Mouse (Mus musculus) kidney, adult 2 months (tissue): ENCODE data around the gene Slc44a3. TPM values are rescaled to one million over a fixed set of nuclear protein-coding genes. Genes with fewer than 3 reads are reported as not detected.

Experiments
- DNase-seq: peaks from one replicate; pipeline ENCODE4 v3.0.0; 2021
- H3K27ac ChIP-seq: fragments of 200-500 bp; 2 replicates; pipeline ENCODE4 v1.5.1; 2012; ENCODE audit warnings: low read depth, low read length, control low read depth, inconsistent platforms; ENCODE audit not compliant: insufficient read depth
- H3K27me3 ChIP-seq: fragments of 200-500 bp; replicated peaks from 2 replicates; pipeline ENCODE4 v1.6.1; 2012; ENCODE audit warnings: mild to moderate bottlenecking, moderate library complexity, low read length, inconsistent platforms; ENCODE audit not compliant: control insufficient read depth, insufficient read depth
- H3K36me3 ChIP-seq: fragments of 200-500 bp; 2 replicates; pipeline ENCODE4 v1.6.1; 2012; ENCODE audit warnings: mild to moderate bottlenecking, moderate library complexity, low read length, inconsistent platforms; ENCODE audit not compliant: control insufficient read depth, insufficient read depth
- H3K4me1 ChIP-seq: fragments of 200-500 bp; 2 replicates; pipeline ENCODE4 v1.6.1; 2011; ENCODE audit warnings: low read length; ENCODE audit not compliant: control insufficient read depth, insufficient read depth
- H3K4me3 ChIP-seq: fragments of 200-500 bp; 2 replicates; pipeline ENCODE4 v1.5.1; 2011; ENCODE audit warnings: mild to moderate bottlenecking, low read depth, low read length, control low read depth; ENCODE audit not compliant: insufficient read depth
- CTCF ChIP-seq: fragments of 200-500 bp; conservative IDR thresholded peaks from 2 replicates; pipeline ENCODE4 v1.5.1; 2011; ENCODE audit warnings: low read depth, mild to moderate bottlenecking, control low read depth, low read length, moderate library complexity, mixed read lengths; ENCODE audit not compliant: insufficient read depth, insufficient read length
- POLR2A ChIP-seq: fragments of 200-500 bp; IDR thresholded peaks from one replicate; pipeline ENCODE4 v1.6.1; 2011; ENCODE audit warnings: low read depth, low read length, control low read depth
- WGBS: fragments of 180-500 bp; shearing (Covaris S2); methylation state at CpG from one replicate; pipeline ENCODE4 v1.1.7; 2018; 5-methylcytosine and 5-hydroxymethylcytosine counted together
- polyA plus RNA-seq: library from polyadenylated mRNA; depleted of rRNA; stranded (reverse); fragments of >200 nt; gene quantifications from 2 replicates; pipeline ENCODE4 v1.2.3, GENCODE M21; 2012

Slc44a3 gene
- polyA plus RNA-seq, 1 experiment, result 11.4 TPM

- TF ChIP-seq CTCF, result no peak
- no peak for TF ChIP-seq POLR2A
- H3K36me3 ChIP-seq, result no peaks in the 10 kb centered on the region
- no peaks in the 10 kb centered on the region; the same call in 1 of the 2 replicates for H3K4me1 ChIP-seq
- no peak overlapping the region for H3K4me3 ChIP-seq
- no peaks in the 10 kb centered on the region for H3K27me3 ChIP-seq
- WGBS, result 78% methylated on average over 4 of the region's 4 CpGs
- H3K27ac ChIP-seq, result no peak overlapping the region
- no peak for DNase-seq
Observed at GRCm38 (mm10) chr3:121574386-121574785, 42.2 kb upstream of the Slc44a3 start.

- Histone ChIP-seq H3K27ac (no peak overlapping the region), H3K4me1 (no peaks in the 10 kb centered on the region; the same call in 1 of the 2 replicates), H3K27me3 (no peaks in the 10 kb centered on the region), H3K4me3 (no peak overlapping the region), H3K36me3 (no peaks in the 10 kb centered on the region)
- no peak for TF ChIP-seq CTCF
- TF ChIP-seq POLR2A, result no peak
- 56% methylated on average over 7 of the region's 7 CpGs for WGBS
- peak; percentile 14 for DNase-seq
Observed at GRCm38 (mm10) chr3:121573858-121574257, 41.7 kb upstream of the Slc44a3 start.

DNA sequence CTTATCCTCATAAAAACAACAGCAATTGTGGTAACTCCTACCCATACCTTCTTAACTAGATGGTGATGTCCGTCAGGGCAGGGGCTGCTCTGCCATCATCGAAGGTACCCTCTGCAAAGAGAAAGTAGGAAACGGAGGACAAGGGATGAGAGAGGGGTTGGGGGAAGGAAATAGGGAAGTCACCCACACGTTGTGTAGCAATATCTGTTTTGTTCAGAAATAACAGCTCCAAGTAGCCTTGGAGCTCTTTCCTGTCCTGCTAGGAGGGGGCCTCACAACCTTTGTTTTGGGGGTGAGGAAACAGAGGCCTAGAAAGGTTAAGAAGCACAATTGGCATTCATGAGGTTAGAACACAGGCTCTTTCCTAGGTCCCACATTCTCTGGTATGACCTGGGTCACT is 39.3 kb upstream of the Slc44a3 start:
- 84% methylated on average over 4 of the region's 4 CpGs for WGBS

DNA sequence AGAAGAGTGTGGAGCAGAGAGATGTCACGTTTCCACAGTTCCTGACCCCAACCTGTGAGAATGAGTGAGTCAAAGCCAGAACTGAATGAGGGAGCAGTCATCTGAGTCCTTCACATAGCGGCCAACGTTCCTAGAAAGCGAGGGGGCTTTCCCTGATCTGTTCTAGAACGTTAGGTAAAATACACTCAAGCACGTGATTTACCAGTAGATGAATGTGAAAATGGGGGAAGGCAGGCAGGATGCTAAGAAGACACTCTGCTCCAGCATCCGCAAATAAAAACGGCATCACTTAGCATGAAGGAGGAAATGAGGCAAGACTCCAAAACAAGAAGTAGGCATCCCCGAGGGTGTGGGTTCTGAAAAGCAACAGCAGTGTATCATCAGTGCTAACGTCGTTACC is 38.4 kb upstream of the Slc44a3 start:
- no peak for TF ChIP-seq CTCF
- TF ChIP-seq POLR2A, result no peak
- Histone ChIP-seq H3K27me3 (no peaks in the 10 kb centered on the region), H3K4me3 (no peak overlapping the region), H3K27ac (no peak overlapping the region), H3K4me1 (peaks cover 4% of the 10 kb centered on the region; the same call in 1 of the 2 replicates), H3K36me3 (no peaks in the 10 kb centered on the region)
- DNase-seq, result no peak
- 73% methylated on average over 11 of the region's 11 CpGs for WGBS

More for the DNA sequence above, 39.3 kb upstream of the Slc44a3 start:
- no peak for DNase-seq
- Histone ChIP-seq H3K4me1 (peaks cover 4% of the 10 kb centered on the region; the same call in 1 of the 2 replicates), H3K27me3 (no peaks in the 10 kb centered on the region), H3K27ac (no peak overlapping the region), H3K4me3 (no peak overlapping the region), H3K36me3 (no peaks in the 10 kb centered on the region)
- TF ChIP-seq POLR2A (no peak), CTCF (no peak)

DNA sequence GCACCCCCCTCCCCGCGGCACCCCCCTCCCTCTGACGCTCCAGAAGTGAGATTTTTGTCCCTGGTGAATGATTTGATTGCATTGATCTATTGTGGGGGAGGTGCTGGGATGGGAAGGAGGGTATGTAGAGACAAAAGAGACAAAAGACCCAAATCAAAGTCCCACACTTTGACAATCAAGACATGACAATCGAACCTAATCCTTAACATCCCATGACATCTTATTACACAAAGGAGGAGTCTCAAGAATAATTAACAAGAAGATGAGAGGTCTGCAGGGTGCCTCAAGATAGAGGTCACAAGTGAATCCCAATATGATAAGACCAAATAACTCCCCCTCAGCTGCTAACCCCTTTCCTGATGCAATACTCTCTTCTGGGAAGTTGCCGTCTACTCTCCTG is 37.6 kb upstream of the Slc44a3 start:
- no peak overlapping the region for H3K27ac ChIP-seq
- no peak overlapping the region for H3K4me3 ChIP-seq
- no peaks in the 10 kb centered on the region for H3K36me3 ChIP-seq
- H3K4me1 ChIP-seq, result peaks cover 4% of the 10 kb centered on the region; the same call in 1 of the 2 replicates
- no peak for TF ChIP-seq POLR2A
- no peak for TF ChIP-seq CTCF
- no peak for DNase-seq
- 68% methylated on average over 5 of the region's 5 CpGs for WGBS
- H3K27me3 ChIP-seq, result no peaks in the 10 kb centered on the region

GRCm38 (mm10) chr3:121569004-121569403 is 36.8 kb upstream of the Slc44a3 start:
- Histone ChIP-seq H3K4me3 (no peak overlapping the region), H3K27me3 (no peaks in the 10 kb centered on the region), H3K36me3 (no peaks in the 10 kb centered on the region), H3K4me1 (peaks cover 4% of the 10 kb centered on the region; the same call in 1 of the 2 replicates), H3K27ac (no peak overlapping the region)
- WGBS, result 90% methylated on average over 9 of the region's 9 CpGs
- no peak for DNase-seq
- no peak for TF ChIP-seq POLR2A
- no peak for TF ChIP-seq CTCF

DNA sequence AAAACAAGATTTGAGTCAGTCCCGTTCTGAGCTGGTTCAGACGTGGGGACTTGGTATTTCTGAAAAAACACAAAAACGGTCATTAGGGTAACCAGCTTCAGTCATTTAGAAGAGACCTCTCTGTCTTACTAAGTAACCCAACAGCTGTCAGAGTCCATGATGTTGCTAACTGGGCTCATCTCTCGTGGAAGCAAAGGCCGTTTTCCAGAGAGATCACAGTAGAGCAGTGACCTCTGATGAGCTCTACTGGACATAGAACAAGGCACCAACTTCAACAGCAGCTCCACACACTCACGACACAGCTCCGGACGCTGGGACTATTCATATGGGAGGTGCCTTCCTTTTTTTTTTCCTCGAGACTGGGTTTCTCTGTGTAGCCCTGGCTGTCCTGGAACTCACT is 35.7 kb upstream of the Slc44a3 start:
- peak overlapping the region; percentile 69; the same call in 1 of the 2 replicates for H3K27ac ChIP-seq
- no peaks in the 10 kb centered on the region for H3K27me3 ChIP-seq
- TF ChIP-seq CTCF (no peak), POLR2A (no peak)
- no peaks in the 10 kb centered on the region for H3K36me3 ChIP-seq
- H3K4me3 ChIP-seq, result no peak overlapping the region
- peaks cover 4% of the 10 kb centered on the region; the same call in 1 of the 2 replicates for H3K4me1 ChIP-seq
- 53% methylated on average over 9 of the region's 9 CpGs for WGBS
- peak; percentile 77 for DNase-seq
